Mouse (Mus musculus): ENCODE measurements around the gene Hspb9.

GRCm38 (mm10) chr11:100713735-100714533, at the start of gene Hspb9:
- TF ChIP-seq POLR2A (IDR thresholded peaks at IDR 0.05; ENCODE audit: control insufficient read depth in 1 of 2, insufficient read depth in 1 of 2, low read depth in 1 of 2, low read length in 2 of 2, poor library complexity in 1 of 2), result peak; percentile 31 to 63; a peak in 2 of 4 replicates
- TF ChIP-seq TAL1 (IDR thresholded peaks at IDR 0.05; ENCODE audit: low read length), result peak; percentile 70
- TF ChIP-seq EP300 (IDR thresholded peaks at IDR 0.05; ENCODE audit: low read depth in 1 of 2, low read length in 2 of 2), result peak; percentile 41 to 75
- TF ChIP-seq POLR2AphosphoS2 (IDR thresholded peaks at IDR 0.05; ENCODE audit: low read length), result peak; percentile 74; the same call in 1 of the 2 replicates
- peak; percentile 78 for TF ChIP-seq GATA1 (IDR thresholded peaks at IDR 0.05; ENCODE audit: low read depth, low read length)
- TF ChIP-seq E2F4 (IDR thresholded peaks at IDR 0.05; ENCODE audit: borderline replicate concordance, low read depth, low read length), result no peak
- TF ChIP-seq CHD1 (IDR thresholded peaks at IDR 0.05; ENCODE audit: low read depth, low read length), result no peak
- no peak; a peak in 1 of 6 replicates for TF ChIP-seq CTCF (IDR thresholded peaks at IDR 0.05 in 2 of 3, conservative IDR thresholded peaks at IDR 0.05 in 1 of 3; ENCODE audit: control insufficient read depth in 1 of 3, insufficient read depth in 1 of 3, low read depth in 2 of 3, low read length in 3 of 3, poor library complexity in 1 of 3, severe bottlenecking in 1 of 3)
- no peak for TF ChIP-seq ZC3H11A (IDR thresholded peaks at IDR 0.05; ENCODE audit: low read depth, low read length)
